Mouse (Mus musculus): ENCODE results near the gene Tmem236. TPM values are rescaled to one million over a fixed set of nuclear protein-coding genes. Genes with fewer than 3 reads are reported as not detected.
A peak's percentile ranks its signal among the peaks of the same experiment; 100 is the strongest.

Tmem236 gene
- total and polyA plus RNA-seq, 2 experiments from 2014 or later, result 0.05 to 0.22 TPM

DNA sequence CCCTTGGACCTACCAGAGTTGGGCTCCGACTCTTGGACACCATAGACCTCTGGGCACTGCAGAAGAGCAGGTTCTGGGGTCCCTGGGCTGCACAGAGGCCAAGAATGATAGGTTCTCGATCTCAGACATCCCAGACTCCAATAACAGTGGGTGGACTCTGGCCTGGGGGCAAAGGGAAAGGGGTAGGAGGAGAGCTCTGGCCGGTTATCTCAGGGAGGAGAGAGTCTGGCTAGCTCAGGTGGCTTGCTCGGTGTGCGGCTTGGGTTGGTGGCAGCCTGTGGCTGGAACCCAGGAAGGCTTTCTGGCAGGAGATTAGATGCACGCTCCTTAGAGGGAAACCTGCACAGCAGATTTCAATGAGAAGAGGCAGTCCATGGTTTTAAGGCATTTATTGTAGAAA, 34.7 kb upstream of the Tmem236 start:
- WGBS, result 84% methylated on average over 6 of the region's 6 CpGs
- no peak overlapping the region for H3K27ac ChIP-seq (ENCODE audit: low read depth, low read length)
- no peaks in the 10 kb centered on the region for H3K4me1 ChIP-seq (ENCODE audit: insufficient read depth, low read length)
- no peak for TF ChIP-seq CTCF (IDR thresholded peaks at IDR 0.05)
- ATAC-seq (ENCODE audit: low FRiP score) (no peak), DNase-seq (ENCODE audit: low spot score) (no peak)
- peaks cover 26% of the 10 kb centered on the region for H3K36me3 ChIP-seq (ENCODE audit: insufficient read depth, low read length)
- H3K9ac ChIP-seq (replicated peaks; ENCODE audit: low read length, poor library complexity, severe bottlenecking), result no peak overlapping the region
- no peak overlapping the region for H3K4me2 ChIP-seq (ENCODE audit: low read depth, low read length, poor library complexity, severe bottlenecking)
- H3K9me3 ChIP-seq (ENCODE audit: low read length), result no peaks in the 10 kb centered on the region
- no peaks in the 10 kb centered on the region for H3K27me3 ChIP-seq (ENCODE audit: insufficient read depth, low read length)
- H3K4me3 ChIP-seq (ENCODE audit: low read depth, low read length), result no peak overlapping the region

DNA sequence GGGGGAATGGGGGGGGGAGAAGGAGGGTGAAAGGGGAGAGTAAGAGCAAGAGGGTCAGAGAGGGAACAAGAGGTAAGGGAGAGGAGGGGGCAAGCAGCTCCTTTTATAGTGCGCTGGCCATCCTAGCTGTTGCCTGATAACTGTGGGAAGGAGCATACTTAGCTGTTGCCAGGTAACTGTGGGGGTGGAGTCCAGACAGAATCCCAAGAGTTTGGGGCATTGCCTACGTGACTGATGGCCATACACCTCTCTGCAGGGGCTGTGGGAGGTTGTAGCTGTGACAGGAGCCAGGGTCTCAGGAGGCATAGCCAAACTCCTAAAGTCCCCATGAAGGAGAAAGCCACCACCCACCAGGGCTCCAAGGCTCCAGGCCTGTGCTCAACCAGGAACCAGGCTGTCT, 34.3 kb upstream of the Tmem236 start:
- Histone ChIP-seq H3K4me3 (ENCODE audit: low read depth, low read length) (no peak overlapping the region), H3K27me3 (ENCODE audit: insufficient read depth, low read length) (no peaks in the 10 kb centered on the region), H3K4me2 (ENCODE audit: low read depth, low read length, poor library complexity, severe bottlenecking) (no peak overlapping the region), H3K4me1 (ENCODE audit: insufficient read depth, low read length) (no peaks in the 10 kb centered on the region), H3K36me3 (ENCODE audit: insufficient read depth, low read length) (peaks cover 31% of the 10 kb centered on the region), H3K9me3 (ENCODE audit: low read length) (no peaks in the 10 kb centered on the region), H3K27ac (ENCODE audit: low read depth, low read length) (no peak overlapping the region), H3K9ac (replicated peaks; ENCODE audit: low read length, poor library complexity, severe bottlenecking) (no peak overlapping the region)
- WGBS, result 43% methylated on average over 2 of the region's 2 CpGs
- ATAC-seq (ENCODE audit: low FRiP score) (no peak), DNase-seq (ENCODE audit: low spot score) (no peak)
- no peak for TF ChIP-seq CTCF (IDR thresholded peaks at IDR 0.05)

DNA sequence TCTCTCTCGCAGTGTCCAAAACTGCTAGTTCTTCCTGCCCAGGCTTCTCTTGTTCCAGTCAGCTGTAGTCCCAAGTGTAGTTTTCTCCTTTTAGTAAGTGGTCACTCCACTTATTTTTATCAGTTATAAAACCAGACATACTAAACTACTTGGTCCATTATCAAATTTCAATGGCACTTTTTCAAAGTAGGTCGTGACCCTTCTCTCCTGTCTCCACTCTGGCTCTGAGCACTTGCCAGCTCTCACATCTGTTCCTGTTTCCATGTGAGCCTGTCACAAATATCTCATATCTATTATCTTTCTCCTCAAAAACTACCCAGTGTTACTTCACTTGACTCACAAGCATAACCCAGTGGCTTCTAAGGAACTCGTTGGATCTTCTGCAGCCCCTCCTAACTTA, 29.0 kb upstream of the Tmem236 start:
- no peaks in the 10 kb centered on the region for H3K27me3 ChIP-seq (ENCODE audit: insufficient read depth, low read length)
- no peak overlapping the region for H3K9ac ChIP-seq (replicated peaks; ENCODE audit: low read length, poor library complexity, severe bottlenecking)
- DNase-seq (ENCODE audit: low spot score), result no peak
- H3K27ac ChIP-seq (ENCODE audit: low read depth, low read length), result no peak overlapping the region
- H3K4me2 ChIP-seq (ENCODE audit: low read depth, low read length, poor library complexity, severe bottlenecking), result no peak overlapping the region
- no peaks in the 10 kb centered on the region for H3K9me3 ChIP-seq (ENCODE audit: low read length)
- no peak overlapping the region for H3K4me3 ChIP-seq (ENCODE audit: low read depth, low read length)
- no peak for ATAC-seq (ENCODE audit: low FRiP score)
- WGBS, result 81% methylated on average over 3 of the region's 3 CpGs
- peaks cover 22% of the 10 kb centered on the region; the same call in 1 of the 2 replicates for H3K36me3 ChIP-seq (ENCODE audit: insufficient read depth, low read length)
- H3K4me1 ChIP-seq (ENCODE audit: insufficient read depth, low read length), result no peaks in the 10 kb centered on the region
- TF ChIP-seq CTCF (IDR thresholded peaks at IDR 0.05), result no peak

DNA sequence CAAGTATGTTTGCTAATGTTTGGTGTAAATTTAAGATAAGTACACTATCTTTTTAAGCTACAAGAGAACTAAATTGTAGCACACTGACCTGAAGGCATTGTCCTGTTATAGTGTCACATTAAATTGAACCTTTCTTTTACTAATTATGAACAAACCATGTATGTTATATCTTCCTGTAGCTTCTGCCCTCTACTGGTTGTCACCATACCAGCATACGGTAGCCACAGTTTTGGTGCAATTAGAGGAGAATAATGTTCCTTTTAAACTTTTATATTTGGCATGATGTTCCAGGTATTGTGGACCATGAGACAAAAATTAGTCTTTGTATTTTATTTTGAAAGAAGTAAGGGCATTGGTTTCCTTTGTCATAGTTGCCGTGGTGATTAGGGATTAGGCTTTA, 27.4 kb upstream of the Tmem236 start:
- H3K27me3 ChIP-seq (ENCODE audit: insufficient read depth, low read length), result no peaks in the 10 kb centered on the region
- ATAC-seq (ENCODE audit: low FRiP score) (no peak), DNase-seq (ENCODE audit: low spot score) (no peak)
- H3K4me1 ChIP-seq (ENCODE audit: insufficient read depth, low read length), result no peaks in the 10 kb centered on the region
- peaks cover 17% of the 10 kb centered on the region; the same call in 1 of the 2 replicates for H3K36me3 ChIP-seq (ENCODE audit: insufficient read depth, low read length)
- H3K27ac ChIP-seq (ENCODE audit: low read depth, low read length), result no peak overlapping the region
- no peak overlapping the region for H3K4me3 ChIP-seq (ENCODE audit: low read depth, low read length)
- TF ChIP-seq CTCF (IDR thresholded peaks at IDR 0.05), result peak; percentile 73
- 83% methylated on average over 2 of the region's 2 CpGs for WGBS
- no peaks in the 10 kb centered on the region for H3K9me3 ChIP-seq (ENCODE audit: low read length)
- H3K9ac ChIP-seq (replicated peaks; ENCODE audit: low read length, poor library complexity, severe bottlenecking), result no peak overlapping the region
- H3K4me2 ChIP-seq (ENCODE audit: low read depth, low read length, poor library complexity, severe bottlenecking), result no peak overlapping the region

DNA sequence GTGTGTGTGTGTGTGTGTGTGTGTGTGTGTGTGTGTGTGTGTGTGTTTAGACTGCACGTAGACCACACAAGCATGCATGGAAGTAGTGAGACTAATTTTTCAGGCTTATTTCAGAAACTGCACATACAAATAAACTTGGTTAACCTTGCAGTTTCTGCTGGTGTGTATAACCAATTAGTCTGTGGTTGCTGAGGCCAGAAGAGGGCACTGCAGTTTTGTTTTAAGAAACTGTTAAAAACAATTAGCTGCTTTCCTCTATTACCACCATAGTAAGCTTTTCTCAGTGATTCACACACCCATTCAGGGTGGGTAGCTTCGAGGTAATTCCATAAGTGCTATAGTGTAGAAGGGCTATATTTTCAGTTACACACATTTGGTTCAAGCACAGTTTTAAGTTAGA, 23.5 kb upstream of the Tmem236 start:
- H3K9me3 ChIP-seq (ENCODE audit: low read length), result no peaks in the 10 kb centered on the region
- TF ChIP-seq CTCF (IDR thresholded peaks at IDR 0.05), result peak; percentile 61
- no peaks in the 10 kb centered on the region for H3K27me3 ChIP-seq (ENCODE audit: insufficient read depth, low read length)
- H3K36me3 ChIP-seq (ENCODE audit: insufficient read depth, low read length), result no peaks in the 10 kb centered on the region
- H3K4me3 ChIP-seq (ENCODE audit: low read depth, low read length), result no peak overlapping the region
- H3K27ac ChIP-seq (ENCODE audit: low read depth, low read length), result no peak overlapping the region
- DNase-seq (ENCODE audit: low spot score), result peak; percentile 34
- no peak overlapping the region for H3K4me2 ChIP-seq (ENCODE audit: low read depth, low read length, poor library complexity, severe bottlenecking)
- ATAC-seq (ENCODE audit: low FRiP score), result no peak
- no peak overlapping the region for H3K9ac ChIP-seq (replicated peaks; ENCODE audit: low read length, poor library complexity, severe bottlenecking)
- H3K4me1 ChIP-seq (ENCODE audit: insufficient read depth, low read length), result no peaks in the 10 kb centered on the region
- 93% methylated on average over 2 of the region's 2 CpGs for WGBS

DNA sequence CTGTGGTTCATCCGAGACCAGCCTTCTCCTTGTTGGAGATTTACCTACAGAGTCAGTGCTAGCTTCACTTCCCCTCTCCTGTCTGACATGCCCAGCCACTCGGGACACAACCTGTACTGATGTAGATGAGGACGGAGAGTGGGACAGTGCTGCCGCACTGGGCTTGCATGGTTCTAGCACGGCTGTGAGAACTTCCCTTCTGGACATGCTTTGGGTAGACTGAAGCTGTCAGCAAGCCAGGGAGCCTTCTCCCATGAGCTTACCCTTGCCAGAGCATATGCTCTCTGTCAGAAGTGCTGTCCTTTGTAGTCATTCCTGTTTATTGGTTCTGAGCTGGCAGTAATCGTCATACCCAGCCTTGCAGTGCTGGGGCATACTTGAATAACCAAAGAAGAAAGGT, 22.5 kb upstream of the Tmem236 start:
- no peak overlapping the region for H3K9ac ChIP-seq (replicated peaks; ENCODE audit: low read length, poor library complexity, severe bottlenecking)
- ATAC-seq (ENCODE audit: low FRiP score), result no peak
- H3K4me3 ChIP-seq (ENCODE audit: low read depth, low read length), result no peak overlapping the region
- H3K27me3 ChIP-seq (ENCODE audit: insufficient read depth, low read length), result no peaks in the 10 kb centered on the region
- no peak overlapping the region for H3K27ac ChIP-seq (ENCODE audit: low read depth, low read length)
- 94% methylated on average over 6 of the region's 6 CpGs for WGBS
- H3K36me3 ChIP-seq (ENCODE audit: insufficient read depth, low read length), result no peaks in the 10 kb centered on the region
- H3K4me2 ChIP-seq (ENCODE audit: low read depth, low read length, poor library complexity, severe bottlenecking), result no peak overlapping the region
- H3K9me3 ChIP-seq (ENCODE audit: low read length), result no peaks in the 10 kb centered on the region
- TF ChIP-seq CTCF (IDR thresholded peaks at IDR 0.05), result no peak
- no peak for DNase-seq (ENCODE audit: low spot score)
- H3K4me1 ChIP-seq (ENCODE audit: insufficient read depth, low read length), result no peaks in the 10 kb centered on the region

Data from midbrain, postnatal 0 days (tissue).